Mouse (Mus musculus): ENCODE measurements around the gene Nodal.

Gene Nodal

GRCm38 (mm10) chr10:61394476-61395136 lies 23.2 kb upstream of the Nodal start:
- no peak for DNase-seq (ENCODE audit: extremely low spot score, low read depth, low spot score)

- DNase-seq (ENCODE audit: extremely low spot score, low read depth, low spot score), result no peak
Measured at GRCm38 (mm10) chr10:61398125-61398524, 19.6 kb upstream of the Nodal start.

GRCm38 (mm10) chr10:61399156-61399734 lies 18.5 kb upstream of the Nodal start:
- peak; percentile 69 for DNase-seq (ENCODE audit: extremely low spot score, low read depth, low spot score)

- DNase-seq (ENCODE audit: extremely low spot score, low read depth, low spot score), result no peak
Measured at GRCm38 (mm10) chr10:61400407-61400806, 17.4 kb upstream of the Nodal start.

- DNase-seq (ENCODE audit: extremely low spot score, low read depth, low spot score), result no peak
Measured at GRCm38 (mm10) chr10:61402480-61402879, 15.3 kb upstream of the Nodal start.

- DNase-seq (ENCODE audit: extremely low spot score, low read depth, low spot score), result no peak
Measured at GRCm38 (mm10) chr10:61402911-61403310, 14.9 kb upstream of the Nodal start.

GRCm38 (mm10) chr10:61405958-61406357 lies 11.8 kb upstream of the Nodal start:
- no peak for DNase-seq (ENCODE audit: extremely low spot score, low read depth, low spot score)

- DNase-seq (ENCODE audit: extremely low spot score, low read depth, low spot score), result no peak
Measured at GRCm38 (mm10) chr10:61409776-61410175, 8.0 kb upstream of the Nodal start.

- DNase-seq (ENCODE audit: extremely low spot score, low read depth, low spot score), result no peak
Measured at GRCm38 (mm10) chr10:61410193-61410592, 7.6 kb upstream of the Nodal start.

GRCm38 (mm10) chr10:61412910-61413625 lies 4.7 kb upstream of the Nodal start:
- DNase-seq (ENCODE audit: extremely low spot score, low read depth, low spot score), result no peak

- no peak for DNase-seq (ENCODE audit: extremely low spot score, low read depth, low spot score)
Measured at GRCm38 (mm10) chr10:61415240-61415639, 2.5 kb upstream of the Nodal start.

GRCm38 (mm10) chr10:61415890-61416289 lies 1.9 kb upstream of the Nodal start:
- no peak for DNase-seq (ENCODE audit: extremely low spot score, low read depth, low spot score)

GRCm38 (mm10) chr10:61416561-61416960 lies 1.2 kb upstream of the Nodal start:
- no peak for DNase-seq (ENCODE audit: extremely low spot score, low read depth, low spot score)

GRCm38 (mm10) chr10:61417046-61417445 lies 726 bp upstream of the Nodal start:
- DNase-seq (ENCODE audit: extremely low spot score, low read depth, low spot score), result no peak

GRCm38 (mm10) chr10:61418131-61418900 lies 544 bp downstream of the Nodal start:
- no peak for DNase-seq (ENCODE audit: extremely low spot score, low read depth, low spot score)

GRCm38 (mm10) chr10:61419146-61419545 lies 1.4 kb downstream of the Nodal start:
- DNase-seq (ENCODE audit: extremely low spot score, low read depth, low spot score), result no peak

GRCm38 (mm10) chr10:61420011-61420410 lies 2.2 kb downstream of the Nodal start:
- DNase-seq (ENCODE audit: extremely low spot score, low read depth, low spot score), result no peak

GRCm38 (mm10) chr10:61422861-61423260 lies 5.1 kb downstream of the Nodal start:
- DNase-seq (ENCODE audit: extremely low spot score, low read depth, low spot score), result no peak

- no peak for DNase-seq (ENCODE audit: extremely low spot score, low read depth, low spot score)
Measured at GRCm38 (mm10) chr10:61423289-61423688, 5.5 kb downstream of the Nodal start.

GRCm38 (mm10) chr10:61424500-61424899 lies 6.7 kb downstream of the Nodal start:
- no peak for DNase-seq (ENCODE audit: extremely low spot score, low read depth, low spot score)

GRCm38 (mm10) chr10:61425047-61425446 lies 7.3 kb downstream of the Nodal start:
- no peak for DNase-seq (ENCODE audit: extremely low spot score, low read depth, low spot score)

Measured in hindlimb bud, embryonic 11.5 days (tissue).